Mouse (Mus musculus): ENCODE measurements around the gene Ube4a. TPM values are rescaled to one million over a fixed set of nuclear protein-coding genes. Genes with fewer than 3 reads are reported as not detected.

Gene Ube4a
- polyA plus RNA-seq, 1 experiment from 2014 or later, result 14.3 TPM

GRCm38 (mm10) chr9:44914706-44915105 is 50.7 kb downstream of the Ube4a start:
- H3K4me1 ChIP-seq (replicated peaks; ENCODE audit: control insufficient read depth, insufficient read depth), result no peaks in the 10 kb centered on the region
- peaks cover 6% of the 10 kb centered on the region; the same call in 1 of the 2 replicates for H3K36me3 ChIP-seq (ENCODE audit: control insufficient read depth, insufficient read depth, low read length)
- 19% methylated on average over 4 of the region's 4 CpGs for WGBS
- H3K4me3 ChIP-seq (ENCODE audit: low read depth, low read length), result no peak overlapping the region
- H3K9me3 ChIP-seq (ENCODE audit: control insufficient read depth, low read length), result no peaks in the 10 kb centered on the region
- H3K9ac ChIP-seq (ENCODE audit: low read length), result no peak overlapping the region
- DNase-seq (ENCODE audit: low spot score) (no peak), ATAC-seq (ENCODE audit: low FRiP score, low TSS enrichment) (no peak)
- no peaks in the 10 kb centered on the region for H3K27me3 ChIP-seq (ENCODE audit: control insufficient read depth, insufficient read depth, low read length)
- no peak for TF ChIP-seq CTCF (IDR thresholded peaks at IDR 0.05; ENCODE audit: low read depth)
- no peak for TF ChIP-seq EP300 (optimal IDR thresholded peaks at IDR 0.05)
- H3K4me2 ChIP-seq (replicated peaks; ENCODE audit: low read depth), result no peak overlapping the region
- no peak overlapping the region for H3K27ac ChIP-seq (replicated peaks)

DNA sequence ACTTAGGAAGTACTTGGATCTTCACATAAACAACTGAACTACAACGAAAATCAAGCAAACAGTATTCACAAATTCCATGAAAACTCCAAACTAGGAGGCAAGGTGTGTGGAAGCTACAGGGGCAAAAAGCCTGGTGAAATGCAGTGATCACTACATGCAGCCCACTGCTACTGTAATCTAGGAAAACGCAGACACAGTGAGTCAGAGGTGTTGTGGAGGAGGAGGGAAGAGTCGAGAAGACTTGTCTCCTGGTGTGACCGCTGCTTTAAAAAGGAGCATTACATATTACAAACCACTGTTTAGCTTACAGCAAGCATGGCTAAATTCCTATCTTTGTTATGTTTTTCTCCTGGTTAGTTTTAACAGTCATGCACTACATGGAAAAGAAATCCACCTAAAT is 54.0 kb downstream of the Ube4a start:
- Histone ChIP-seq H3K27ac (replicated peaks) (no peak overlapping the region), H3K4me2 (replicated peaks; ENCODE audit: low read depth) (no peak overlapping the region), H3K36me3 (ENCODE audit: control insufficient read depth, insufficient read depth, low read length) (peaks cover 6% of the 10 kb centered on the region; the same call in 1 of the 2 replicates), H3K27me3 (ENCODE audit: control insufficient read depth, insufficient read depth, low read length) (no peaks in the 10 kb centered on the region), H3K4me1 (replicated peaks; ENCODE audit: control insufficient read depth, insufficient read depth) (no peaks in the 10 kb centered on the region), H3K9me3 (ENCODE audit: control insufficient read depth, low read length) (no peaks in the 10 kb centered on the region), H3K9ac (ENCODE audit: low read length) (no peak overlapping the region), H3K4me3 (ENCODE audit: low read depth, low read length) (no peak overlapping the region)
- no peak for DNase-seq (ENCODE audit: low spot score)
- 92% methylated on average over 4 of the region's 4 CpGs for WGBS
- no peak for TF ChIP-seq EP300 (optimal IDR thresholded peaks at IDR 0.05)
- no peak for TF ChIP-seq CTCF (IDR thresholded peaks at IDR 0.05; ENCODE audit: low read depth)
- no peak for ATAC-seq (ENCODE audit: low FRiP score, low TSS enrichment)

GRCm38 (mm10) chr9:44905620-44906019 is 59.8 kb downstream of the Ube4a start:
- ATAC-seq (ENCODE audit: low FRiP score, low TSS enrichment) (peak; percentile 61), DNase-seq (ENCODE audit: low spot score) (peak; percentile 28)
- peak overlapping the region; percentile 56 for H3K27ac ChIP-seq (replicated peaks)
- no peaks in the 10 kb centered on the region for H3K4me1 ChIP-seq (replicated peaks; ENCODE audit: control insufficient read depth, insufficient read depth)
- H3K4me3 ChIP-seq (ENCODE audit: low read depth, low read length), result no peak overlapping the region
- TF ChIP-seq EP300 (optimal IDR thresholded peaks at IDR 0.05), result no peak
- TF ChIP-seq CTCF (IDR thresholded peaks at IDR 0.05; ENCODE audit: low read depth), result no peak
- H3K9ac ChIP-seq (ENCODE audit: low read length), result no peak overlapping the region; the same call in 1 of the 2 replicates
- H3K9me3 ChIP-seq (ENCODE audit: control insufficient read depth, low read length), result no peaks in the 10 kb centered on the region
- H3K27me3 ChIP-seq (ENCODE audit: control insufficient read depth, insufficient read depth, low read length), result no peaks in the 10 kb centered on the region
- H3K4me2 ChIP-seq (replicated peaks; ENCODE audit: low read depth), result no peak overlapping the region
- 32% methylated on average over 4 of the region's 4 CpGs for WGBS
- H3K36me3 ChIP-seq (ENCODE audit: control insufficient read depth, insufficient read depth, low read length), result no peaks in the 10 kb centered on the region

GRCm38 (mm10) chr9:44904964-44905363 is 60.4 kb downstream of the Ube4a start:
- peak overlapping the region; percentile 56 for H3K27ac ChIP-seq (replicated peaks)

GRCm38 (mm10) chr9:44903856-44904255 is 61.5 kb downstream of the Ube4a start:
- Histone ChIP-seq H3K27me3 (ENCODE audit: control insufficient read depth, insufficient read depth, low read length) (no peaks in the 10 kb centered on the region), H3K36me3 (ENCODE audit: control insufficient read depth, insufficient read depth, low read length) (no peaks in the 10 kb centered on the region), H3K9me3 (ENCODE audit: control insufficient read depth, low read length) (no peaks in the 10 kb centered on the region), H3K4me1 (replicated peaks; ENCODE audit: control insufficient read depth, insufficient read depth) (no peaks in the 10 kb centered on the region), H3K27ac (replicated peaks) (no peak overlapping the region), H3K4me3 (ENCODE audit: low read depth, low read length) (no peak overlapping the region), H3K4me2 (replicated peaks; ENCODE audit: low read depth) (no peak overlapping the region), H3K9ac (ENCODE audit: low read length) (no peak overlapping the region)
- TF ChIP-seq EP300 (optimal IDR thresholded peaks at IDR 0.05) (no peak), CTCF (IDR thresholded peaks at IDR 0.05; ENCODE audit: low read depth) (no peak)
- 77% methylated on average over 4 of the region's 4 CpGs for WGBS
- DNase-seq (ENCODE audit: low spot score), result no peak
- no peak for ATAC-seq (ENCODE audit: low FRiP score, low TSS enrichment)

More at GRCm38 (mm10) chr9:44904964-44905363, 60.4 kb downstream of the Ube4a start:
- no peaks in the 10 kb centered on the region for H3K9me3 ChIP-seq (ENCODE audit: control insufficient read depth, low read length)
- no peaks in the 10 kb centered on the region for H3K36me3 ChIP-seq (ENCODE audit: control insufficient read depth, insufficient read depth, low read length)
- DNase-seq (ENCODE audit: low spot score) (peak; percentile 35), ATAC-seq (ENCODE audit: low FRiP score, low TSS enrichment) (peak; percentile 80)
- 29% methylated on average over 5 of the region's 5 CpGs for WGBS
- H3K27me3 ChIP-seq (ENCODE audit: control insufficient read depth, insufficient read depth, low read length), result no peaks in the 10 kb centered on the region
- no peak overlapping the region for H3K9ac ChIP-seq (ENCODE audit: low read length)
- no peaks in the 10 kb centered on the region for H3K4me1 ChIP-seq (replicated peaks; ENCODE audit: control insufficient read depth, insufficient read depth)
- no peak overlapping the region for H3K4me2 ChIP-seq (replicated peaks; ENCODE audit: low read depth)
- no peak overlapping the region for H3K4me3 ChIP-seq (ENCODE audit: low read depth, low read length)
- TF ChIP-seq EP300 (optimal IDR thresholded peaks at IDR 0.05) (no peak), CTCF (IDR thresholded peaks at IDR 0.05; ENCODE audit: low read depth) (no peak)

DNA sequence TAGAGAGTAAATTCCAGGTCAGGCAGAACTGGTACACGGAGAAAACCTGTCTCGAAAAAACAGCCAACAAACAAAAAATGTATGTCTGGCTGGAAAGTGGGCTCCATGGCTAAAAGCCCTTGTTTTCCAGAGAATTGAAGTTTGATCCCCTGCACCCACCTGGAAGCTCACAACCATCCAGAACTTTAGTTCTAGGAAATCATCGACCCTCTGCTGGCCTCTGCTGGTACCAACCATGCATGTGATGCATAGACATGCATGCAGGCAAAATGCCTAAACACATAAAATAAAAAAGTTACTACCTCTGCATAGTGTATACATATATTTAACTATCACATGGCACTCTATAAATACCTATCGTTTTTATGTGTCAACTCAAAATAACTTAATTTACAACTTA is 65.0 kb downstream of the Ube4a start:
- no peaks in the 10 kb centered on the region for H3K36me3 ChIP-seq (ENCODE audit: control insufficient read depth, insufficient read depth, low read length)
- H3K9me3 ChIP-seq (ENCODE audit: control insufficient read depth, low read length), result no peaks in the 10 kb centered on the region
- DNase-seq (ENCODE audit: low spot score) (no peak), ATAC-seq (ENCODE audit: low FRiP score, low TSS enrichment) (no peak)
- no peaks in the 10 kb centered on the region for H3K27me3 ChIP-seq (ENCODE audit: control insufficient read depth, insufficient read depth, low read length)
- H3K4me3 ChIP-seq (ENCODE audit: low read depth, low read length), result no peak overlapping the region
- H3K27ac ChIP-seq (replicated peaks), result no peak overlapping the region
- H3K4me1 ChIP-seq (replicated peaks; ENCODE audit: control insufficient read depth, insufficient read depth), result no peaks in the 10 kb centered on the region
- H3K4me2 ChIP-seq (replicated peaks; ENCODE audit: low read depth), result no peak overlapping the region
- TF ChIP-seq CTCF (IDR thresholded peaks at IDR 0.05; ENCODE audit: low read depth) (peak; percentile 59), EP300 (optimal IDR thresholded peaks at IDR 0.05) (no peak)
- 64% methylated on average over 4 of the region's 4 CpGs for WGBS
- no peak overlapping the region for H3K9ac ChIP-seq (ENCODE audit: low read length)
